Mouse (Mus musculus): Measurements from ENCODE around the gene Ppib. TPM values are rescaled to one million over a fixed set of nuclear protein-coding genes. Genes with fewer than 3 reads are reported as not detected.

Gene Ppib
- total RNA-seq, 1 experiment, result 891 TPM

GRCm38 (mm10) chr9:66090593-66091244, 30.7 kb downstream of the Ppib start:
- Histone ChIP-seq H3K9me3 (ENCODE audit: control insufficient read depth, insufficient read depth, low read depth, low read length) (no peaks in the 10 kb centered on the region), H3K9ac (ENCODE audit: insufficient read depth, low read depth, low read length, poor library complexity, severe bottlenecking) (no peak overlapping the region), H3K36me3 (ENCODE audit: control insufficient read depth, insufficient read depth, low read length, poor library complexity, severe bottlenecking) (0 out of 2 replicates have a peak, but pooled peaks cover 6% of the 10 kb centered on the region), H3K4me1 (ENCODE audit: control insufficient read depth in 2 of 2, insufficient read depth in 2 of 2, low read length in 2 of 2, poor library complexity in 1 of 2) (peaks cover 0 to 6% of the 10 kb centered on the region in 2 experiments; a peak in 2 of 4 replicates), H3K27ac (ENCODE audit: insufficient read depth, low read depth, low read length, poor library complexity, severe bottlenecking) (no peak overlapping the region), H3K4me3 (ENCODE audit: insufficient read depth in 1 of 2, low read depth in 1 of 2, low read length in 2 of 2, poor library complexity in 1 of 2, severe bottlenecking in 1 of 2) (no peak overlapping the region)
- DNase-seq (ENCODE audit: low read depth, low spot score), result no peak
- in situ Hi-C loops (cut with MboI; ENCODE audit: low sequenced_read_pairs in 2 of 2, unreplicated experiment in 2 of 2), result no loop called here
- no peak for TF ChIP-seq ZC3H11A (IDR thresholded peaks at IDR 0.05; ENCODE audit: borderline replicate concordance, low read depth, low read length)
- no peak for TF ChIP-seq CHD2 (IDR thresholded peaks at IDR 0.05; ENCODE audit: low read depth, low read length)
- TF ChIP-seq HCFC1 (IDR thresholded peaks at IDR 0.05; ENCODE audit: borderline replicate concordance, insufficient read depth, low read length), result no peak

GRCm38 (mm10) chr9:66091327-66092231, 31.6 kb downstream of the Ppib start:
- no peaks in the 10 kb centered on the region for H3K9me3 ChIP-seq (ENCODE audit: control insufficient read depth, insufficient read depth, low read depth, low read length)
- no peak for DNase-seq (ENCODE audit: low read depth, low spot score)
- TF ChIP-seq MAFK (IDR thresholded peaks at IDR 0.05; ENCODE audit: insufficient read depth, low read depth, low read length), result no peak
- no peak for TF ChIP-seq ZNF384 (IDR thresholded peaks at IDR 0.05; ENCODE audit: low read depth, low read length)
- TF ChIP-seq CHD2 (IDR thresholded peaks at IDR 0.05; ENCODE audit: low read depth, low read length), result no peak
- no peak for TF ChIP-seq HCFC1 (IDR thresholded peaks at IDR 0.05; ENCODE audit: borderline replicate concordance, insufficient read depth, low read length)
- TF ChIP-seq ZC3H11A (IDR thresholded peaks at IDR 0.05; ENCODE audit: borderline replicate concordance, low read depth, low read length), result no peak
- H3K27ac ChIP-seq (ENCODE audit: insufficient read depth, low read depth, low read length, poor library complexity, severe bottlenecking), result no peak overlapping the region
- peaks cover 0 to 4% of the 10 kb centered on the region in 2 experiments; a peak in 2 of 4 replicates for H3K4me1 ChIP-seq (ENCODE audit: control insufficient read depth in 2 of 2, insufficient read depth in 2 of 2, low read length in 2 of 2, poor library complexity in 1 of 2)
- in situ Hi-C loops (cut with MboI; ENCODE audit: low sequenced_read_pairs in 2 of 2, unreplicated experiment in 2 of 2), result no loop called here
- no peak overlapping the region for H3K4me3 ChIP-seq (ENCODE audit: insufficient read depth in 1 of 2, low read depth in 1 of 2, low read length in 2 of 2, poor library complexity in 1 of 2, severe bottlenecking in 1 of 2)
- 0 out of 2 replicates have a peak, but pooled peaks cover 6% of the 10 kb centered on the region for H3K36me3 ChIP-seq (ENCODE audit: control insufficient read depth, insufficient read depth, low read length, poor library complexity, severe bottlenecking)
- H3K9ac ChIP-seq (ENCODE audit: insufficient read depth, low read depth, low read length, poor library complexity, severe bottlenecking), result no peak overlapping the region

- Histone ChIP-seq H3K27ac (ENCODE audit: insufficient read depth, low read depth, low read length, poor library complexity, severe bottlenecking) (no peak overlapping the region), H3K4me3 (ENCODE audit: insufficient read depth in 1 of 2, low read depth in 1 of 2, low read length in 2 of 2, poor library complexity in 1 of 2, severe bottlenecking in 1 of 2) (no peak overlapping the region), H3K36me3 (ENCODE audit: control insufficient read depth, insufficient read depth, low read length, poor library complexity, severe bottlenecking) (peaks cover 8% of the 10 kb centered on the region; the same call in 1 of the 2 replicates), H3K9me3 (ENCODE audit: control insufficient read depth, insufficient read depth, low read depth, low read length) (no peaks in the 10 kb centered on the region), H3K9ac (ENCODE audit: insufficient read depth, low read depth, low read length, poor library complexity, severe bottlenecking) (no peak overlapping the region), H3K4me1 (ENCODE audit: control insufficient read depth in 2 of 2, insufficient read depth in 2 of 2, low read length in 2 of 2, poor library complexity in 1 of 2) (peaks cover 0 to 4% of the 10 kb centered on the region in 2 experiments; a peak in 2 of 4 replicates)
- no peak for DNase-seq (ENCODE audit: low read depth, low spot score)
- in situ Hi-C loops (cut with MboI; ENCODE audit: low sequenced_read_pairs in 2 of 2, unreplicated experiment in 2 of 2), result no loop called here
- no peak for TF ChIP-seq ZC3H11A (IDR thresholded peaks at IDR 0.05; ENCODE audit: borderline replicate concordance, low read depth, low read length)
- no peak for TF ChIP-seq MAFK (IDR thresholded peaks at IDR 0.05; ENCODE audit: insufficient read depth, low read depth, low read length)
- no peak for TF ChIP-seq CHD2 (IDR thresholded peaks at IDR 0.05; ENCODE audit: low read depth, low read length)
- no peak for TF ChIP-seq ZNF384 (IDR thresholded peaks at IDR 0.05; ENCODE audit: low read depth, low read length)
- no peak for TF ChIP-seq HCFC1 (IDR thresholded peaks at IDR 0.05; ENCODE audit: borderline replicate concordance, insufficient read depth, low read length)
Observed at GRCm38 (mm10) chr9:66092664-66093063, 32.6 kb downstream of the Ppib start.

GRCm38 (mm10) chr9:66101577-66101976, 41.6 kb downstream of the Ppib start:
- Histone ChIP-seq H3K36me3 (ENCODE audit: control insufficient read depth, insufficient read depth, low read length, poor library complexity, severe bottlenecking) (peaks cover 2% of the 10 kb centered on the region), H3K27ac (ENCODE audit: insufficient read depth, low read depth, low read length, poor library complexity, severe bottlenecking) (no peak overlapping the region), H3K4me1 (ENCODE audit: control insufficient read depth in 2 of 2, insufficient read depth in 2 of 2, low read length in 2 of 2, poor library complexity in 1 of 2) (0 out of 4 replicates have a peak, but pooled peaks cover 0 to 2% of the 10 kb centered on the region in 2 experiments), H3K4me3 (ENCODE audit: insufficient read depth in 1 of 2, low read depth in 1 of 2, low read length in 2 of 2, poor library complexity in 1 of 2, severe bottlenecking in 1 of 2) (no peak overlapping the region), H3K9ac (ENCODE audit: insufficient read depth, low read depth, low read length, poor library complexity, severe bottlenecking) (no peak overlapping the region), H3K9me3 (ENCODE audit: control insufficient read depth, insufficient read depth, low read depth, low read length) (no peaks in the 10 kb centered on the region)
- no peak for TF ChIP-seq ZC3H11A (IDR thresholded peaks at IDR 0.05; ENCODE audit: borderline replicate concordance, low read depth, low read length)
- no peak for TF ChIP-seq CHD2 (IDR thresholded peaks at IDR 0.05; ENCODE audit: low read depth, low read length)
- no peak for TF ChIP-seq HCFC1 (IDR thresholded peaks at IDR 0.05; ENCODE audit: borderline replicate concordance, insufficient read depth, low read length)
- no peak for TF ChIP-seq MAFK (IDR thresholded peaks at IDR 0.05; ENCODE audit: insufficient read depth, low read depth, low read length)
- TF ChIP-seq ZNF384 (IDR thresholded peaks at IDR 0.05; ENCODE audit: low read depth, low read length), result no peak
- in situ Hi-C loops (cut with MboI; ENCODE audit: low sequenced_read_pairs in 2 of 2, unreplicated experiment in 2 of 2), result no loop called here
- DNase-seq (ENCODE audit: low read depth, low spot score), result no peak

All from ES-E14 (cell line).